In genomic region chr2:109619676-109620075, GRCm38 (mm10) we compare ENCODE assay signal across 30 mouse cellular contexts. TPM values are rescaled to one million over a fixed set of nuclear protein-coding genes. Genes with fewer than 3 reads are reported as not detected.
A peak's percentile ranks its signal among the peaks of the same experiment; 100 is the strongest.
DNase-seq lines count a peak whose midpoint lies in the region; ATAC-seq lines count a peak whose summit lies in the region.
"Had no signal": no experiment of that assay in that cellular context is flagged by ENCODE, and none has a peak within 500 bp of the region (broad histone marks: within the 10 kb centered on the region; RNA-seq: fewer than 3 reads in every experiment).

No protein-coding gene starts in this region.

- H3K9me3 ChIP-seq in midbrain, embryonic 11.5 days (ENCODE audit: control insufficient read depth, low read length) = no peaks in the 10 kb centered on the region
- H3K9me3 ChIP-seq in midbrain, embryonic 15.5 days = no peaks in the 10 kb centered on the region
- H3K9me3 ChIP-seq: embryonic facial prominence, embryonic 13.5 days; forebrain, embryonic 10.5 days; forebrain, embryonic 15.5 days; hindbrain, embryonic 12.5 days; intestine, embryonic 15.5 days; liver, embryonic 12.5 days; midbrain, embryonic 12.5 days; neural tube, embryonic 13.5 days had no signal

- no peak overlapping the region for H3K4me3 ChIP-seq in midbrain, embryonic 11.5 days (ENCODE audit: low read depth, low read length)
- H3K4me3 ChIP-seq in midbrain, embryonic 15.5 days = no peak overlapping the region
- H3K4me3 ChIP-seq: embryonic facial prominence, embryonic 13.5 days; forebrain, embryonic 10.5 days; forebrain, embryonic 15.5 days; hindbrain, embryonic 12.5 days; intestine, embryonic 15.5 days; liver, embryonic 12.5 days; midbrain, embryonic 12.5 days; neural tube, embryonic 13.5 days had no signal

- DNase-seq in midbrain, embryonic 11.5 days (ENCODE audit: low spot score, missing footprints) = peak; percentile 23
- DNase-seq in frontal cortex, postnatal 36 days (ENCODE audit: low spot score in 2 of 2) = peak; percentile 28 to 62
- DNase-seq in left cerebral cortex, postnatal 14 days (ENCODE audit: low spot score in 2 of 2) = peak; percentile 25 to 44
- peak; percentile 82 for DNase-seq in telencephalon, adult 2 months (ENCODE audit: low read depth, low spot score)
- no peak for DNase-seq in heart, postnatal 36 days
- DNase-seq in adrenal gland, postnatal 10 days = no peak
- DNase-seq: adrenal gland, adult 2 months; B cell, adult 2 months; cerebellum, adult 11 months; cerebellum, adult 9-10 months; gastrocnemius, postnatal 14 days; heart, postnatal 14 days; kidney, adult 8-10 months; kidney, postnatal 4 days; liver, postnatal 0 days; lung, postnatal 36 days had no signal

- H3K27ac ChIP-seq in midbrain, embryonic 11.5 days (ENCODE audit: low read depth, low read length) = no peak overlapping the region
- H3K27ac ChIP-seq in midbrain, embryonic 15.5 days = no peak overlapping the region
- H3K27ac ChIP-seq: embryonic facial prominence, embryonic 13.5 days; forebrain, embryonic 10.5 days; forebrain, embryonic 15.5 days; hindbrain, embryonic 12.5 days; hindbrain, postnatal 0 days; intestine, embryonic 15.5 days; kidney, postnatal 0 days; liver, embryonic 12.5 days; midbrain, embryonic 12.5 days; neural tube, embryonic 13.5 days had no signal

- H3K27me3 ChIP-seq in midbrain, embryonic 11.5 days (ENCODE audit: control insufficient read depth, insufficient read depth, low read length) = no peaks in the 10 kb centered on the region
- no peaks in the 10 kb centered on the region for H3K27me3 ChIP-seq in midbrain, embryonic 15.5 days (replicated peaks)
- H3K27me3 ChIP-seq: embryonic facial prominence, embryonic 13.5 days; forebrain, embryonic 15.5 days; hindbrain, embryonic 12.5 days; intestine, embryonic 15.5 days; liver, embryonic 12.5 days; midbrain, embryonic 12.5 days had no signal

- no peak for ATAC-seq in midbrain, embryonic 11.5 days (ENCODE audit: low FRiP score)
- ATAC-seq in midbrain, embryonic 15.5 days (replicated peaks) = no peak
- ATAC-seq: forebrain, embryonic 15.5 days; hindbrain, postnatal 0 days; intestine, embryonic 15.5 days; liver, embryonic 12.5 days; liver, postnatal 0 days had no signal

- H3K4me2 ChIP-seq in midbrain, embryonic 11.5 days = no peak overlapping the region
- H3K4me2 ChIP-seq in midbrain, embryonic 15.5 days = no peak overlapping the region
- H3K4me2 ChIP-seq: embryonic facial prominence, embryonic 13.5 days; forebrain, embryonic 15.5 days; hindbrain, embryonic 12.5 days; intestine, embryonic 15.5 days; liver, embryonic 12.5 days; midbrain, embryonic 12.5 days; neural tube, embryonic 13.5 days had no signal

- H3K36me3 ChIP-seq in midbrain, embryonic 11.5 days (ENCODE audit: control insufficient read depth, insufficient read depth, low read length) = no peaks in the 10 kb centered on the region
- no peaks in the 10 kb centered on the region for H3K36me3 ChIP-seq in midbrain, embryonic 15.5 days (replicated peaks)
- H3K36me3 ChIP-seq: embryonic facial prominence, embryonic 13.5 days; forebrain, embryonic 10.5 days; forebrain, embryonic 15.5 days; hindbrain, embryonic 12.5 days; intestine, embryonic 15.5 days; liver, embryonic 12.5 days; midbrain, embryonic 12.5 days; neural tube, embryonic 13.5 days had no signal

- WGBS in midbrain, embryonic 11.5 days = 89% methylated on average over 6 of the region's 6 CpGs
- 90% methylated on average over 6 of the region's 6 CpGs for WGBS in midbrain, embryonic 15.5 days

- intact Hi-C loops in left cerebral cortex, postnatal 14 days (cut with DNase I) = loop anchor here (2.0 kb wide), 1 partner anchor 57 kb away; no protein-coding TSS in a partner anchor
- intact Hi-C loops in heart, postnatal 36 days (cut with DNase I) = no loop called here

- H3K4me1 ChIP-seq in midbrain, embryonic 11.5 days (ENCODE audit: control insufficient read depth, insufficient read depth, low read length) = no peaks in the 10 kb centered on the region
- peaks cover 6% of the 10 kb centered on the region; the same call in 1 of the 2 replicates for H3K4me1 ChIP-seq in midbrain, embryonic 15.5 days
- H3K4me1 ChIP-seq: embryonic facial prominence, embryonic 13.5 days; forebrain, embryonic 15.5 days; intestine, embryonic 15.5 days; liver, embryonic 12.5 days; midbrain, embryonic 12.5 days had no signal

- no peak overlapping the region for H3K9ac ChIP-seq in midbrain, embryonic 11.5 days (ENCODE audit: low read length)
- no peak overlapping the region for H3K9ac ChIP-seq in midbrain, embryonic 15.5 days
- H3K9ac ChIP-seq: embryonic facial prominence, embryonic 13.5 days; forebrain, embryonic 15.5 days; hindbrain, embryonic 12.5 days; intestine, embryonic 15.5 days; liver, embryonic 12.5 days; liver, postnatal 0 days; midbrain, embryonic 12.5 days; neural tube, embryonic 13.5 days had no signal

RNA-seq across cellular contexts. Expression of gene Bdnf, which starts 54.8 kb away (rescaled TPM):
- polyA plus RNA-seq in midbrain, embryonic 11.5 days (2014; fragmentation: Nextera tagmentation; extraction: Ambion mirVana) = 1.3 and 1.7 TPM in 2 replicates
- 6.4 and 6.8 TPM in 2 replicates for polyA plus RNA-seq in midbrain, embryonic 15.5 days (2015; fragmentation: Nextera tagmentation; extraction: Ambion mirVana)
- 10 to 100 TPM; 15.0 to 18.5 TPM for total RNA-seq in left cerebral cortex, postnatal 14 days (2021)
- total RNA-seq in heart, postnatal 36 days (2021) = 1 to 10 TPM; 5.3 to 7.9 TPM
- under 1 TPM; 0.24 to 0.63 TPM for total RNA-seq in adrenal gland, postnatal 10 days (2021)
- total RNA-seq: common myeloid progenitor, adult 5-6 weeks; granulocyte monocyte progenitor cell, adult 5-6 weeks; megakaryocyte, adult 5-6 weeks had no signal

Comparison
In these comparisons a context has a peak if more than half of its experiments do, and no peak if none do; other contexts are left out.
1. DNase-seq: peak in midbrain, embryonic 11.5 days (single experiment), frontal cortex, postnatal 36 days (2 of 2), left cerebral cortex, postnatal 14 days (2 of 2) and telencephalon, adult 2 months (single experiment); none in heart, postnatal 36 days (0 of 2) and adrenal gland, postnatal 10 days (single experiment).